Mouse (Mus musculus): ENCODE data around the gene Ets2. TPM values are rescaled to one million over a fixed set of nuclear protein-coding genes. Genes with fewer than 3 reads are reported as not detected.

Ets2 gene
- 98.2 and 112 TPM in 2 replicates for polyA plus RNA-seq (2014; fragmentation: Nextera tagmentation; extraction: Ambion mirVana)

- under 1% methylated on average over 52 of the region's 64 CpGs for WGBS
- Histone ChIP-seq H3K4me2 (ENCODE audit: low read depth, severe bottlenecking) (peak within 1 kb of the TSS; percentile 77), H3K27me3 (ENCODE audit: control insufficient read depth, insufficient read depth, low read length) (no peaks in the 10 kb centered on the region), H3K9me3 (ENCODE audit: control insufficient read depth, low read length) (no peaks in the 10 kb centered on the region), H3K27ac (replicated peaks; ENCODE audit: low read depth, low read length) (peak within 1 kb of the TSS; percentile 94), H3K36me3 (ENCODE audit: control insufficient read depth, insufficient read depth, low read length) (peaks cover 9% of the 10 kb centered on the region), H3K4me3 (ENCODE audit: low read depth, low read length) (peak within 1 kb of the TSS; percentile 84), H3K9ac (ENCODE audit: low read length) (peak within 1 kb of the TSS; percentile 94), H3K4me1 (ENCODE audit: control insufficient read depth, insufficient read depth, low read length) (peaks cover 30% of the 10 kb centered on the region)
- peak; percentile 93 for DNase-seq (ENCODE audit: low spot score)
- ATAC-seq (ENCODE audit: insufficient number of reproducible peaks, low FRiP score, low TSS enrichment, low read depth) = peak; percentile 83
Observed at GRCm38 (mm10) chr16:95701802-95702561, at the start of gene Ets2. Gene Ets2, plus strand, starts transcription at chr16:95702075.

- no peak overlapping the region for H3K9ac ChIP-seq (ENCODE audit: low read length)
- 72% methylated on average over 15 of the region's 15 CpGs for WGBS
- H3K4me3 ChIP-seq (ENCODE audit: low read depth, low read length) = no peak overlapping the region
- 0 out of 2 replicates have a peak, but pooled peaks cover 10% of the 10 kb centered on the region for H3K4me1 ChIP-seq (ENCODE audit: control insufficient read depth, insufficient read depth, low read length)
- H3K4me2 ChIP-seq (ENCODE audit: low read depth, severe bottlenecking) = no peak overlapping the region; the same call in 1 of the 2 replicates
- H3K36me3 ChIP-seq (ENCODE audit: control insufficient read depth, insufficient read depth, low read length) = no peaks in the 10 kb centered on the region
- no peak overlapping the region for H3K27ac ChIP-seq (replicated peaks; ENCODE audit: low read depth, low read length)
- DNase-seq (ENCODE audit: low spot score) (no peak), ATAC-seq (ENCODE audit: insufficient number of reproducible peaks, low FRiP score, low TSS enrichment, low read depth) (no peak)
- H3K9me3 ChIP-seq (ENCODE audit: control insufficient read depth, low read length) = peaks cover 7% of the 10 kb centered on the region; the same call in 1 of the 2 replicates
- H3K27me3 ChIP-seq (ENCODE audit: control insufficient read depth, insufficient read depth, low read length) = no peaks in the 10 kb centered on the region
Observed at GRCm38 (mm10) chr16:95654204-95654611, 47.7 kb upstream of the Ets2 start.

- DNase-seq (ENCODE audit: low spot score) = no peak
- no peaks in the 10 kb centered on the region for H3K27me3 ChIP-seq (ENCODE audit: control insufficient read depth, insufficient read depth, low read length)
- 95% methylated on average over 4 of the region's 4 CpGs for WGBS
Observed at GRCm38 (mm10) chr16:95656535-95656934, 45.3 kb upstream of the Ets2 start.

GRCm38 (mm10) chr16:95657187-95657586 lies 44.7 kb upstream of the Ets2 start:
- DNase-seq (ENCODE audit: low spot score) (no peak), ATAC-seq (ENCODE audit: insufficient number of reproducible peaks, low FRiP score, low TSS enrichment, low read depth) (no peak)
- no peaks in the 10 kb centered on the region for H3K36me3 ChIP-seq (ENCODE audit: control insufficient read depth, insufficient read depth, low read length)
- no peak overlapping the region for H3K9ac ChIP-seq (ENCODE audit: low read length)
- H3K27ac ChIP-seq (replicated peaks; ENCODE audit: low read depth, low read length) = no peak overlapping the region
- H3K4me2 ChIP-seq (ENCODE audit: low read depth, severe bottlenecking) = no peak overlapping the region
- H3K4me1 ChIP-seq (ENCODE audit: control insufficient read depth, insufficient read depth, low read length) = 0 out of 2 replicates have a peak, but pooled peaks cover 6% of the 10 kb centered on the region
- peaks cover 7% of the 10 kb centered on the region; the same call in 1 of the 2 replicates for H3K9me3 ChIP-seq (ENCODE audit: control insufficient read depth, low read length)
- H3K4me3 ChIP-seq (ENCODE audit: low read depth, low read length) = no peak overlapping the region
- 96% methylated on average over 5 of the region's 5 CpGs for WGBS
- H3K27me3 ChIP-seq (ENCODE audit: control insufficient read depth, insufficient read depth, low read length) = no peaks in the 10 kb centered on the region

More at GRCm38 (mm10) chr16:95656535-95656934, 45.3 kb upstream of the Ets2 start:
- H3K4me3 ChIP-seq (ENCODE audit: low read depth, low read length) = no peak overlapping the region
- 0 out of 2 replicates have a peak, but pooled peaks cover 10% of the 10 kb centered on the region for H3K4me1 ChIP-seq (ENCODE audit: control insufficient read depth, insufficient read depth, low read length)
- H3K9me3 ChIP-seq (ENCODE audit: control insufficient read depth, low read length) = peaks cover 7% of the 10 kb centered on the region; the same call in 1 of the 2 replicates
- H3K27ac ChIP-seq (replicated peaks; ENCODE audit: low read depth, low read length) = no peak overlapping the region
- ATAC-seq (ENCODE audit: insufficient number of reproducible peaks, low FRiP score, low TSS enrichment, low read depth) = no peak
- H3K36me3 ChIP-seq (ENCODE audit: control insufficient read depth, insufficient read depth, low read length) = no peaks in the 10 kb centered on the region
- no peak overlapping the region for H3K4me2 ChIP-seq (ENCODE audit: low read depth, severe bottlenecking)
- H3K9ac ChIP-seq (ENCODE audit: low read length) = no peak overlapping the region

GRCm38 (mm10) chr16:95657756-95658155 lies 44.1 kb upstream of the Ets2 start:
- no peak for ATAC-seq (ENCODE audit: insufficient number of reproducible peaks, low FRiP score, low TSS enrichment, low read depth)
- no peak for DNase-seq (ENCODE audit: low spot score)

GRCm38 (mm10) chr16:95658836-95659430 lies 42.9 kb upstream of the Ets2 start:
- H3K9me3 ChIP-seq (ENCODE audit: control insufficient read depth, low read length) = peaks cover 7% of the 10 kb centered on the region; the same call in 1 of the 2 replicates
- no peak overlapping the region for H3K9ac ChIP-seq (ENCODE audit: low read length)
- WGBS = 67% methylated on average over 5 of the region's 5 CpGs
- no peaks in the 10 kb centered on the region for H3K27me3 ChIP-seq (ENCODE audit: control insufficient read depth, insufficient read depth, low read length)
- DNase-seq (ENCODE audit: low spot score) = peak; percentile 62
- no peak overlapping the region for H3K4me3 ChIP-seq (ENCODE audit: low read depth, low read length)
- 0 out of 2 replicates have a peak, but pooled peaks cover 1% of the 10 kb centered on the region for H3K4me1 ChIP-seq (ENCODE audit: control insufficient read depth, insufficient read depth, low read length)
- no peak for ATAC-seq (ENCODE audit: insufficient number of reproducible peaks, low FRiP score, low TSS enrichment, low read depth)
- H3K27ac ChIP-seq (replicated peaks; ENCODE audit: low read depth, low read length) = no peak overlapping the region
- no peaks in the 10 kb centered on the region for H3K36me3 ChIP-seq (ENCODE audit: control insufficient read depth, insufficient read depth, low read length)
- H3K4me2 ChIP-seq (ENCODE audit: low read depth, severe bottlenecking) = no peak overlapping the region

More at GRCm38 (mm10) chr16:95657756-95658155, 44.1 kb upstream of the Ets2 start:
- no peaks in the 10 kb centered on the region for H3K36me3 ChIP-seq (ENCODE audit: control insufficient read depth, insufficient read depth, low read length)
- H3K4me1 ChIP-seq (ENCODE audit: control insufficient read depth, insufficient read depth, low read length) = 0 out of 2 replicates have a peak, but pooled peaks cover 2% of the 10 kb centered on the region
- no peak overlapping the region for H3K4me2 ChIP-seq (ENCODE audit: low read depth, severe bottlenecking)
- whole genome bisulfite sequencing = 93% methylated on average over 5 of the region's 5 CpGs
- peaks cover 7% of the 10 kb centered on the region; the same call in 1 of the 2 replicates for H3K9me3 ChIP-seq (ENCODE audit: control insufficient read depth, low read length)
- H3K27me3 ChIP-seq (ENCODE audit: control insufficient read depth, insufficient read depth, low read length) = no peaks in the 10 kb centered on the region
- no peak overlapping the region for H3K9ac ChIP-seq (ENCODE audit: low read length)
- no peak overlapping the region for H3K4me3 ChIP-seq (ENCODE audit: low read depth, low read length)
- H3K27ac ChIP-seq (replicated peaks; ENCODE audit: low read depth, low read length) = no peak overlapping the region

- H3K4me2 ChIP-seq (ENCODE audit: low read depth, severe bottlenecking) = no peak overlapping the region
- H3K4me3 ChIP-seq (ENCODE audit: low read depth, low read length) = no peak overlapping the region
- no peak for ATAC-seq (ENCODE audit: insufficient number of reproducible peaks, low FRiP score, low TSS enrichment, low read depth)
- no peaks in the 10 kb centered on the region for H3K4me1 ChIP-seq (ENCODE audit: control insufficient read depth, insufficient read depth, low read length)
- no peak overlapping the region for H3K27ac ChIP-seq (replicated peaks; ENCODE audit: low read depth, low read length)
- no peaks in the 10 kb centered on the region for H3K36me3 ChIP-seq (ENCODE audit: control insufficient read depth, insufficient read depth, low read length)
- H3K9ac ChIP-seq (ENCODE audit: low read length) = no peak overlapping the region
- H3K9me3 ChIP-seq (ENCODE audit: control insufficient read depth, low read length) = peaks cover 7% of the 10 kb centered on the region; the same call in 1 of the 2 replicates
- no peaks in the 10 kb centered on the region for H3K27me3 ChIP-seq (ENCODE audit: control insufficient read depth, insufficient read depth, low read length)
- 73% methylated on average over 19 of the region's 19 CpGs for WGBS
- no peak for DNase-seq (ENCODE audit: low spot score)
Observed at GRCm38 (mm10) chr16:95659461-95659860, 42.4 kb upstream of the Ets2 start.

- H3K9ac ChIP-seq (ENCODE audit: low read length) = no peak overlapping the region
- H3K27ac ChIP-seq (replicated peaks; ENCODE audit: low read depth, low read length) = no peak overlapping the region; the same call in 1 of the 2 replicates
- no peaks in the 10 kb centered on the region for H3K36me3 ChIP-seq (ENCODE audit: control insufficient read depth, insufficient read depth, low read length)
- 75% methylated on average over 5 of the region's 5 CpGs for WGBS
- ATAC-seq (ENCODE audit: insufficient number of reproducible peaks, low FRiP score, low TSS enrichment, low read depth) (no peak), DNase-seq (ENCODE audit: low spot score) (no peak)
- no peak overlapping the region for H3K4me3 ChIP-seq (ENCODE audit: low read depth, low read length)
- H3K9me3 ChIP-seq (ENCODE audit: control insufficient read depth, low read length) = peaks cover 7% of the 10 kb centered on the region; the same call in 1 of the 2 replicates
- no peaks in the 10 kb centered on the region for H3K27me3 ChIP-seq (ENCODE audit: control insufficient read depth, insufficient read depth, low read length)
- peaks cover 7% of the 10 kb centered on the region for H3K4me1 ChIP-seq (ENCODE audit: control insufficient read depth, insufficient read depth, low read length)
- H3K4me2 ChIP-seq (ENCODE audit: low read depth, severe bottlenecking) = no peak overlapping the region
Observed at GRCm38 (mm10) chr16:95660909-95661308, 41.0 kb upstream of the Ets2 start.
